Mouse (Mus musculus) left cerebral cortex, postnatal 14 days (tissue): ENCODE measurements at regions not wholly inside any gene's neighbourhood (a gene's known extent, or its start where the extent isn't known, plus 50 kb on each side); places are given as distances from the start of the nearest gene placed in this dataset.

Experiments
- DNase-seq, 2 experiments: peaks; one replicate each; pipeline ENCODE4 v3.0.0; 2021 to 2022; ENCODE audit warnings: low spot score in 2 of 2, mixed read lengths in 1 of 2
- intact Hi-C: fragments of 180-260 bp; cut with DNase I; formaldehyde crosslinking; loops from one replicate; pipeline ENCODE4 v1.15.1; 2025

GRCm38 (mm10) chr7:138451321-138451720 is 53.8 kb upstream of the Tcerg1l start:
- intact Hi-C loops: no loop called here
- DNase-seq: peak; percentile 38 to 62

DNA sequence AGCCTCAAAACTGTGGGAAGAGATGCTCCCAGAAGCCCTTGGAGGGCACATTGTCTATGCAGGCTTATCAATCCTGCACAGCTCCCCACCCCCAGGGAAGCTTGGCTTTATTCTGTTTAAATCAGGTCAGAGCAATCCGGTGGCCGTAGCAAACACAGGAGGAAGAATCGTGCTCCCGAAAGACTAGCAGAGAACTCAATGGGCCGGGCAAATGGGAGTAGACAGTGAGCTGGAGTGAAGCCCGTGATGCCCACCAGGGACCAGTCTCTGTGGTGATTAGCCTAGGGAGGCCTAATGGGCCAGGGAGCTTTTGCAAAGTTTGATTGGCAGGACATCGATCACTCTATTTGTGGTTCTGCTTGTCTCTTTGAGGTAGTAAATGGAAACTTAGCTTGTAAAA is 51.0 kb upstream of the Tcerg1l start:
- no peak for DNase-seq
- intact Hi-C loops: no loop called here
